Mouse (Mus musculus) urinary bladder, adult 2 months (tissue): ENCODE data around the gene Adamts12. TPM values are rescaled to one million over a fixed set of nuclear protein-coding genes. Genes with fewer than 3 reads are reported as not detected.
A peak's percentile ranks its signal among the peaks of the same experiment; 100 is the strongest.

Experiments used
- DNase-seq: peaks from one replicate; pipeline ENCODE4 v3.0.0; 2022; ENCODE audit warnings: low spot score
- polyA plus RNA-seq: library from polyadenylated mRNA; depleted of rRNA; stranded (reverse); fragments of >200 nt; gene quantifications from 2 replicates; pipeline ENCODE4 v1.2.3, GENCODE M21; 2012; rRNA removed

Gene Adamts12
- polyA plus RNA-seq = 2.9 and 3.5 TPM in 2 replicates

DNA sequence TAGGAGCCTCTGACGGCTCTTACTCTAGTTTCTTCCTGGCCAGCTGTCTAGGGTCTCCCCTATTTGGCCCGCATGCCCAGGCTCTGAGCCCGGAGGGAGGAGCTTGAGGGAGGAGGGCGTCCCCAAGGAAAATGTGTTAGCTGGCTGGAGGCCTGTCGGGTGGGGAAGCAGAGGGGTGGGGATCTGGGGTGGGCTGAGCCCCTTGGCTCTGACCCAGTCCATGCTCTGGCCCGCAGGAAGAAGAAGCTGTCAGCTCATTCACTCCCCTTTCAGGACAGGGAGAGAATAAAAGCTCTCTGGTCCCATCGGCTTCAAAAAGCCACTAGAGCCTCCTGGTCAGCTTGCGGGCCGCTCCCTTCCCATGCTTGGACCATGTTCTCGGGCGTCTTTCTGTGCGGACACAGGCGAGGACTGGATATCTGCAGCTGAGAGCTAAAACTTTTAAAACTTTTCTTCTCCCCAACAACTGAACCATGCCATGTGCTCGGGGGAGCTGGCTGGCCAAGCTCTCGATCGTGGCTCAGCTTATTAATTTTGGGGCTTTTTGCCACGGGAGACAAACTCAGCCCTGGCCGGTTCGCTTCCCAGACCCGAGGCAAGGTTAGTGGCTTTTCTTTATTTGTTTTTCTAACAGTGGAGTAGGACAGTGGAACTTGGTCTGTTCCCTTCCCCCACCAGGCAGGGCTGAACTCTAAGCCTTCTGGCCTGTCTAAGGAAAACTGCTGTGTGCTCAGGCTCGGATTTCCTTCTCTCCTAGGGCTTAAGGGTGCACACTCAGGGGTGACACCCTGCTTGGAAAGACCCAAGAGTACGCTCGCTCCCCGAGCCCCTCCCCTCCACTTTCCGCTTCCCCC lies at the start of gene Adamts12:
TSS of gene Adamts12 (plus strand) at position 233 of the 854 bp plus-strand sequence.
- DNase-seq = peak; percentile 32

DNA sequence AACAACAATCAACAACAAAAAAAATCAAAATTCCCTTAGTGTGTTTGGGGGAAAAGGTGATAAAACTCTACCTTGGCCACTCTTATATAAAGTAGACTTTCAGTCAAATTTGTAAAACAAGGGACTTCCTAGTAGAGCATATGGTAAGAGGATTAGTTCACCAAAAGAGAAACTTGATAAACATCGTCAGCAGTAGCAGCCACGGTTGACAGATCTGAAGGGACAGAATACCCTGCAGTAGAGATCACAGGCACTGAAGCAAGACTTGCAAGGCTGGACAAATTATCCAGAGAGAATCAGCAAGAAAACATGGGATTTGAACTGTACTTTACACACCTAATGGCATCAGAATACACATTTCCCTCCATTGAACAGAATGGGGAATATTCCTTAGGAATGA lies 49.7 kb upstream of the Adamts12 start:
- no peak for DNase-seq

GRCm38 (mm10) chr15:11026801-11027561 lies 37.6 kb upstream of the Adamts12 start:
- DNase-seq = no peak

DNA sequence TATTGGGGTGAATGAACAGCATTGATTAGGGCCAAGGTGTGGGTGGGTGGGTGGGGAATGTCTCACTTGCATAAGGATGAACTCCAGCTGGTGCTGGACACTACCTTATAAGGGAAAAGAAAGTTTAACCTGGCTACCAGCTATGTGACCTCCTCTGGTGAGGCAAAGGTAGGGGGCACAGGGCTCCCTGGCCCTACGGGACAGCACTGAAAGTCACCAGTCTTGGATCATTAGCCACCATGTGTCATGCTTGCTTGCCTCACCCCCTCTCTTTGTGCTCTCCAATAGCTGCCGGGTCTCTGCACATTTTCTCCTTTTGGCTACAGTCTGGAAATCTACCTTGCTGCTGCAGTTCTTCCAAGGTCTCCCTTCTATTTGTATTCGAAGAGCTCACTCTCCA lies 34.4 kb upstream of the Adamts12 start:
- DNase-seq = no peak

DNA sequence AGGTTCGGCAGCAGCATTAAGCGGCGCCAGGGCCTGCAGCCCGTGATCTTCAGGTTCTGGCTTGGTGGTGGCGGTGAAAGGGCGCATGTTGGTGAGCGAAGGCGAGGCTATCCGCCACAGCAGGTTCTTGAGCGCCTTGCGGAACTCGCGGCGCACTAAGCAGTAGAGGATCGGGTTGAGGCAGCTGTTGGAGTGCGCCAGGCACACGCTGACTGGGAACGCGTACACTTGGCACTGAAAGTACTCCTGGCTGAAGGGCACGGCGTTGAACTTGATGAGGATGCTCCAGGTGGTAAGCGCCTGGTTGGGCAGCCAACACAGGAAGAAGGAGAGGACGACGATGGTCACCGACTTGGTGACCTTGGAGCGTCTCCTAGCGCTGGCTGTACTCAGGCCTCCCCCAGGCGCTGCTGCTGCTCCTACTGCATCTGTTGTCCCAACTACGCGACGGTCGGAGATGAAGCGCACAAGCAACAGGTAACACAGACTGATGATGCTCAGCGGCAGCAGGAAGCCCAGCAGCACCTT lies 28.6 kb upstream of the Adamts12 start:
- DNase-seq = no peak

DNA sequence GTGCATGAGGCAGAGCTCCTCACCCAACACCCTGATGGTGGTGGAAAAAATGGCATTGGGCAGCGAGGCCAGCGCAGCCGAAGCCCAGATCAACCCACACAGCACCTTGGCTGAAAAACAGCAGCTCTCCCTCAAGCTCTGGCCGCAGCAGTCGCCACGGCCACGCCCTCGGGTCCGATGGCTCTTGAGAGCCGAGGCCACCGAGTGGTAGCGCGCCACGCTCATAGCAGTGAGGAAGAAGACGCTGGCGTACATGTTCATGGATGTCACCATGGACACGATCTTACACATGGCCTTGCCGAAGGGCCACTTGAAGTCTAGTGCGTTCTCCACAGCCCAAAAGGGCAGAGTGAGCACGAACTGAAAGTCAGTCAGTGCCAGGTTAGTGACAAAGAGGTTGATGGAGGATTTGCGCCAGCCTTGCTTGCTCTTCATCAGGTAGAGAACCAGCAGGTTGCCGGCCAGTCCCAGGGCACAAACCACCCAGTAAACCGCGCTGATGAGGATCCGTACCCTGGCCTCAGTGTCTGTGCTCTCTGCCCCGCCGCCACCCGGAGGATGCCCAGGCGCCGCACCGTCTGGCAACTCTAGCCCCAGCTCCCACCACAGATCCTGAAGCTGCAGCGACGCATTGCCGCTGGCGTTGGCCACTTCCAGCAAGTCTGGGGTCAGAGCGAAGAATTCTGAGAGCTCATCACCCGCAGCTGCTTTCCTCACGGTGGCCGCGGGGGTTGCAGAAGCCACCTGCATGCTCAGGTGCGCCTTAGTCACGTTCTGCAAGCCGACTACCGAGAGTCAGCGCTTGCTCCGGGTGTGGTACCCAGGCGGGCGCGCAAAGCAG lies 27.8 kb upstream of the Adamts12 start:
- DNase-seq = no peak

- DNase-seq = no peak
These were observed 27.3 kb upstream of the Adamts12 start for GRCm38 (mm10) chr15:11037376-11037695.

GRCm38 (mm10) chr15:11037711-11038110 lies 26.9 kb upstream of the Adamts12 start, which contains the start of gene Rxfp3:
Gene Rxfp3 (minus strand): TSS chr15:11037991.
- no peak for DNase-seq

DNA sequence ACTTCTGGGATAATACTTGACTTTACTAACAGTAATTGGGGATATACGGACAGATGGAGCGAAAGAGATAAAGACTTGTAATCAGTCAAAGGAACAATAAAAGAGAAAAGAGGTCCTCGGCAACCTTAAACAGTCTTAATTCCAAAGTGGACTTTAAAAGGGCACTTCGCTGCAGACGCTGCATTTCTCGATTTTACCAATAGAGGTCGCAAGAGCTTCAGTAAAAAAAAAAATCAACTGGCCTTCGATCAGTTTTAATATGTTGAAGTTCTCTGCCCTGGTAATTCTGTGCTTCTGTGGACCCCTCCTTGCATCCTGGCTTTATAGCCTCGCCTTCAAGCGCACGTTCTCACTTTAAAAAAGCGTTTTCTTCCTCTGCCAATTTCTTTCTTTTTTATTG lies 26.1 kb upstream of the Adamts12 start:
- no peak for DNase-seq

DNA sequence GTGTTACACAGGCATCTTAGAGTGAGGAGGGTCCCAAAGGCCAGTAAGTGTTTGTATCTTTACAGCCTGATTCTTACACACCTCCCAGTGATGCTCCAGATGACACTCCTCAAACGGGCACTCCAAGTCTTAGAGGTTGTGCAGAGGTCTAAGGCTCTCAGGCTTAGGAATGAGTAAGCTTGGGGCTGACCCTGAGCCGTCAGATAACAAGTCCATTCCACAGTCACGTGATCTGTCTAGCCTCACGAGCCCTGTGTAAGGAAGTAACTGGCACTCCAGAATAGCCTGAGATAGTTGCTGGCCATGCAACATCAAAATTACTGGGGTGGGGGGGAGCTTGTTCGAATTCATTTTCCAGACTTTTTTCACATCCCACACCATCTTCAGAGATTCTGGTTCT lies 24.5 kb upstream of the Adamts12 start:
- no peak for DNase-seq

GRCm38 (mm10) chr15:11041229-11041628 lies 23.4 kb upstream of the Adamts12 start:
- DNase-seq = no peak

GRCm38 (mm10) chr15:11042828-11043227 lies 21.8 kb upstream of the Adamts12 start:
- no peak for DNase-seq

- no peak for DNase-seq
These were observed 10.7 kb upstream of the Adamts12 start for GRCm38 (mm10) chr15:11053678-11054439.

GRCm38 (mm10) chr15:11054440-11055080 lies 10.0 kb upstream of the Adamts12 start:
- DNase-seq = no peak

DNA sequence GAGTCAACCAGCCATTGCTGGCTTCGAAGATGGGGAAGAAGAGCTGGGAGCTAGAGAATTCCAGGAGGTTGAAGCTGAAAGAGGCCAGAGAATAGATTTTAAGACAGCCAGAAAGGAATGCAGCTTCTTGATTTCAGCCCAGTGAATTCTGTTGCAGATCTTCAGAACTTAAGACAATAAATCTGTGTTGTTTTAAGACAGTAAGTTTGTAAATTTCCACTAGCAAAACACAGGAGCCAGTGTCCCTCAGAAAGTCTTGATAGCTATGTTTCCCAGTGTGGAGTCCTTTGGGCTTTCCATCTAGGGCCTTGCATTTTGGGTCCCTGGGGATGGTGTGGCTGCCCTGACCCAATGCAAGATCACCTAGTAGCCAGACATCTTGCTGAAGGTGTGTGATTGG lies 1.7 kb upstream of the Adamts12 start:
- no peak for DNase-seq

DNA sequence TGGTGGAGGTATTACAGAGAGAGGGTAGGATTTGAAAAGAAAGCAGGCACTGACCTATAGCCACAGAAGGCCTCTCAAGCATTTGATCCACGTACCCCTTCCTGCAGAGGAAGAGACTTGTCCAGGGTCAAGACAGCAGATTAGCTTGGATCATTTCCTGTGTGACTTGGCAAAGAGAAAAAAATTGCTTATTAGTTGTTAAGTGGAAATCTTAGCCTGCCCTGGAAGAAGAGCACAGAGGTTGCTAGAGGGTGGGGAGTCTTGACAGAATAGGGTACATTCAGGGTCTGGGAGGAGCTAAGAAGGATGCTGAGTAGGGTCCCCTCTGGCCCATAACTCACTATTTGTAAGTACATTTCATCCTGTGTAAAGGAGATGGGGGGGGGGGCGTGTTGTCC lies 431 bp upstream of the Adamts12 start:
- DNase-seq = no peak

GRCm38 (mm10) chr15:11065528-11066171 lies 1.1 kb downstream of the Adamts12 start:
- DNase-seq = no peak

GRCm38 (mm10) chr15:11066299-11066698 lies 1.7 kb downstream of the Adamts12 start:
- DNase-seq = no peak

GRCm38 (mm10) chr15:11067891-11068290 lies 3.3 kb downstream of the Adamts12 start:
- DNase-seq = no peak

DNA sequence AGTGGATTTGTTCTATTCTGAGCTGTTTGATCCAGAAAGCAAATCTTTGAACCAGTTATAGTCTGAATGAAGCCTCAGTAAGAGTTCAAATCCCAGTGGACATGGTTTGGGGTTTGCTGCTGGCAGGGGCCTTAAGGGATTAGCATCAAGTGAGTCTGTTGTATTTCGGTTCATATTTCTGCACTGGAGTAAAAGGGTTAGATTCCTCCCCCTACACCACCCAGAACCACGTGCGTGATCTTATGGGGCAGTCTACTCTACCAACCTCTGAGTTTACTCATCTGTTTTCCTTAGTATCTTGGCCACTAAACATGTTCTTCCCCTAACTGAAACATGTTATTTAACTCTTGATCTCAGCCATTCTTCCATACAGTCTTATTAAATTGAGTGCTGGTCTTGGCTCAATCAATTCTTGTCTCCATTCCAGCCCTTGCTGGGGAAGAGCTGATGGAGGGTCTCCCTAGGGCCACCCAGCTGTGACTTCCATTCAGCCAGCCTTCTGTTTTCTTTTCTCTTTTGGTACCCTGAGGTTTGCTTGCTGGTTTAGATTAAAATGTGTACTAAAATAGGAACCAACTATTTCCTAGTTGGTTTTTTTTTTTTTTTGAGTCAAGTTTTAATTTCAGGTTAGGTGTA lies 11.3 kb downstream of the Adamts12 start:
- DNase-seq = no peak
